Mouse (Mus musculus) heart, embryonic 10.5 days (tissue): ENCODE measurements around the gene Rpl23. TPM values are rescaled to one million over a fixed set of nuclear protein-coding genes. Genes with fewer than 3 reads are reported as not detected.

Experiments used
- DNase-seq: peaks from one replicate; pipeline ENCODE4 v3.0.0-alpha.2; 2017; ENCODE audit warnings: low spot score
- H3K27ac ChIP-seq: fragments of 300-500 bp; sonication (generic); 2 replicates; pipeline ENCODE4 v1.5.1; 2016; ENCODE audit warnings: mild to moderate bottlenecking
- H3K27me3 ChIP-seq: fragments of 300-500 bp; sonication (generic); 2 replicates; pipeline ENCODE4 v1.6.1; 2016; ENCODE audit warnings: mild to moderate bottlenecking; ENCODE audit not compliant: poor library complexity, insufficient read depth, severe bottlenecking
- H3K36me3 ChIP-seq: fragments of 300-500 bp; sonication (generic); 2 replicates; pipeline ENCODE4 v1.6.1; 2016; ENCODE audit warnings: mild to moderate bottlenecking, moderate library complexity
- H3K4me1 ChIP-seq: fragments of 300-500 bp; sonication (generic); 2 replicates; pipeline ENCODE4 v1.6.1; 2016; ENCODE audit warnings: mild to moderate bottlenecking
- H3K4me3 ChIP-seq: fragments of 300-500 bp; sonication (generic); 2 replicates; pipeline ENCODE4 v1.5.1; 2016; ENCODE audit warnings: mild to moderate bottlenecking, moderate library complexity
- H3K9me3 ChIP-seq: fragments of 300-500 bp; sonication (generic); 2 replicates; pipeline ENCODE4 v1.6.1; 2016; ENCODE audit warnings: mild to moderate bottlenecking, moderate library complexity
- WGBS: fragments of 180-500 bp; shearing (Covaris S2); methylation state at CpG from one replicate; pipeline ENCODE4 v1.1.7; 2016; 5-methylcytosine and 5-hydroxymethylcytosine counted together
- polyA plus RNA-seq: library from polyadenylated mRNA; unstranded; fragments of >200 nt; fragmentation: Nextera tagmentation; extraction: Ambion mirVana; gene quantifications from 2 replicates; pipeline ENCODE4 v1.2.1, GENCODE M21; 2016

Rpl23 gene
- polyA plus RNA-seq, 1 experiment from 2014 or later = 414 TPM

- Histone ChIP-seq H3K36me3 (peaks cover 60% of the 10 kb centered on the region), H3K27me3 (no peaks in the 10 kb centered on the region), H3K4me3 (no peak overlapping the region; the same call in 1 of the 2 replicates), H3K27ac (peak overlapping the region; percentile 59), H3K4me1 (peaks cover 67% of the 10 kb centered on the region), H3K9me3 (no peaks in the 10 kb centered on the region)
- no peak for DNase-seq
- WGBS = 93% methylated on average over 8 of the region's 8 CpGs
These were observed 39.3 kb upstream of the Rpl23 start for GRCm38 (mm10) chr11:97821401-97822064.

DNA sequence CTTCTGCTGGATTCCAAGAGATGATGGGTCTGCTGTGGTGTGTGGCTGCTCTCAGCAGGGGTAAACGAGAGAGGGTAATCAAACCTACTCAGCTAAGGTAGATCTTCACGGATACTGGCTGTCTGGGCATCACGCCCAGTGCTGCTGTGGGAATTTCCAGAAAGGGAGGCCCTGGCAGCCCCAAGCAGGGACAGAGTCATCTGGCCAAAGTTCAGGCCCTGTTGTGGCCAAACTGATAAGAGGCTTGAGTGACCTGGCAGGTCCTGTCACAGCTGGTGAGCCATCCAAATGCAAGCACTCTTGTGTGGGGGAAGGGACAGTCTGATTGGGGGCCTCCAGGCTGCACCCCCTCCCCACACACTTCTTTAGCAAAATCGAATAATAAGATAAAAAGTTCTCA, 38.6 kb upstream of the Rpl23 start:
- H3K27ac ChIP-seq = peak overlapping the region; percentile 59; the same call in 1 of the 2 replicates
- H3K4me1 ChIP-seq = peaks cover 69% of the 10 kb centered on the region
- H3K27me3 ChIP-seq = no peaks in the 10 kb centered on the region
- no peaks in the 10 kb centered on the region for H3K9me3 ChIP-seq
- DNase-seq = no peak
- peaks cover 59% of the 10 kb centered on the region for H3K36me3 ChIP-seq
- 27% methylated on average over 4 of the region's 4 CpGs for WGBS
- H3K4me3 ChIP-seq = no peak overlapping the region

GRCm38 (mm10) chr11:97819923-97820322, 37.7 kb upstream of the Rpl23 start:
- H3K27me3 ChIP-seq = no peaks in the 10 kb centered on the region
- no peak overlapping the region for H3K4me3 ChIP-seq
- WGBS = 65% methylated on average over 5 of the region's 5 CpGs
- no peak for DNase-seq
- H3K4me1 ChIP-seq = peaks cover 78% of the 10 kb centered on the region
- H3K27ac ChIP-seq = no peak overlapping the region; the same call in 1 of the 2 replicates
- H3K36me3 ChIP-seq = peaks cover 58% of the 10 kb centered on the region
- H3K9me3 ChIP-seq = no peaks in the 10 kb centered on the region

DNA sequence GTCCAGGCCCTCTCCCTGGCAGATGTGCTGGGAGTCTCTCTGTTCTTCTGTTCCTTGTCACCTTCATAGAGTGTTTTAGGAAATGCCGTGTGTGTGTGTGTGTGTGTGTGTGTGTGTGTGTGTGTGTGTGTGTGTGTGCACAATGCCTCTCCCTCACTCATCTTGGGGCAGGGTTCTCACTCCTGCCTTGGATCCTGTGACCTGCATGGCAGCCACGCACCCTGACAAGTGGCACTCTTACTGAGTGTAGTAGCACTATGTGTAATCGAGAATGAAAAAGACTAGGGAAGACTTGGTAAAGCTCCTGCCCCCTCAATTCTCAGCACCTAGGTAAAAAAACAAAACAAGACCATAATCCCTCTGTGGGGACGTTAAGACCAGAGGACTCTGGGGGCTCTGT, 36.9 kb upstream of the Rpl23 start:
- no peak for DNase-seq
- H3K27me3 ChIP-seq = no peaks in the 10 kb centered on the region
- H3K36me3 ChIP-seq = peaks cover 58% of the 10 kb centered on the region
- WGBS = 49% methylated on average over 4 of the region's 4 CpGs
- H3K4me3 ChIP-seq = no peak overlapping the region
- H3K4me1 ChIP-seq = peaks cover 87% of the 10 kb centered on the region
- no peaks in the 10 kb centered on the region for H3K9me3 ChIP-seq
- H3K27ac ChIP-seq = peak overlapping the region; percentile 89

GRCm38 (mm10) chr11:97818571-97818970, 36.3 kb upstream of the Rpl23 start:
- peak overlapping the region; percentile 89 for H3K27ac ChIP-seq
- peaks cover 59% of the 10 kb centered on the region for H3K36me3 ChIP-seq
- H3K4me1 ChIP-seq = peaks cover 92% of the 10 kb centered on the region
- no peaks in the 10 kb centered on the region for H3K9me3 ChIP-seq
- WGBS = 15% methylated on average over 4 of the region's 4 CpGs
- H3K4me3 ChIP-seq = no peak overlapping the region
- no peak for DNase-seq
- H3K27me3 ChIP-seq = no peaks in the 10 kb centered on the region

DNA sequence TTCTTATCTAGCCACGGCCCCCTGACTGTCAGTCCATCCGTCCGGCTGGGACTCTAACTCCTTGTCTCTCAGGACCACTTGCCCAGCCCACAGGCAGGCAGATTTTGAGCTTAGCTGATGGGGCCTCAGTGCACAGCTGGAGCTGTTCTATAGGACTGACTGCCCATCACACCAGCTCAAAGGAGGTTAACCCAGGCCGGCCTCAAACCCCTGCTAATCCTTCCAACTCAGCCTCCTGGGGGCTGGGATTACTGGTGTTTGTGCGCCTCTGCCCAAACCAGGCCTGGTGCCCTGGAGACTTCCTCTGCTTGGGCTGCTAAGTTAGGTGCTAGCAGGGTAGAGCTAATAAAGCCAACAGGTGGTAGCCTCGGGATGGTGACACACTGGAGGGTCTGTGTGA, 35.8 kb upstream of the Rpl23 start:
- no peak overlapping the region for H3K4me3 ChIP-seq
- WGBS = 36% methylated on average over 6 of the region's 6 CpGs
- DNase-seq = no peak

GRCm38 (mm10) chr11:97817379-97817778, 35.1 kb upstream of the Rpl23 start:
- no peaks in the 10 kb centered on the region for H3K9me3 ChIP-seq
- DNase-seq = no peak
- peak overlapping the region; percentile 89 for H3K27ac ChIP-seq
- H3K4me1 ChIP-seq = peaks cover 94% of the 10 kb centered on the region
- 33% methylated on average over 5 of the region's 5 CpGs for WGBS
- H3K36me3 ChIP-seq = peaks cover 58% of the 10 kb centered on the region
- H3K4me3 ChIP-seq = no peak overlapping the region
- no peaks in the 10 kb centered on the region for H3K27me3 ChIP-seq

More for the DNA sequence above, 35.8 kb upstream of the Rpl23 start:
- Histone ChIP-seq H3K36me3 (peaks cover 61% of the 10 kb centered on the region), H3K27me3 (no peaks in the 10 kb centered on the region), H3K9me3 (no peaks in the 10 kb centered on the region), H3K27ac (peak overlapping the region; percentile 89), H3K4me1 (peaks cover 94% of the 10 kb centered on the region)

GRCm38 (mm10) chr11:97816916-97817315, 34.7 kb upstream of the Rpl23 start:
- 47% methylated on average over 9 of the region's 9 CpGs for WGBS
- Histone ChIP-seq H3K4me1 (peaks cover 99% of the 10 kb centered on the region), H3K27me3 (no peaks in the 10 kb centered on the region), H3K27ac (peak overlapping the region; percentile 89), H3K9me3 (no peaks in the 10 kb centered on the region), H3K4me3 (no peak overlapping the region), H3K36me3 (peaks cover 58% of the 10 kb centered on the region)
- DNase-seq = no peak

DNA sequence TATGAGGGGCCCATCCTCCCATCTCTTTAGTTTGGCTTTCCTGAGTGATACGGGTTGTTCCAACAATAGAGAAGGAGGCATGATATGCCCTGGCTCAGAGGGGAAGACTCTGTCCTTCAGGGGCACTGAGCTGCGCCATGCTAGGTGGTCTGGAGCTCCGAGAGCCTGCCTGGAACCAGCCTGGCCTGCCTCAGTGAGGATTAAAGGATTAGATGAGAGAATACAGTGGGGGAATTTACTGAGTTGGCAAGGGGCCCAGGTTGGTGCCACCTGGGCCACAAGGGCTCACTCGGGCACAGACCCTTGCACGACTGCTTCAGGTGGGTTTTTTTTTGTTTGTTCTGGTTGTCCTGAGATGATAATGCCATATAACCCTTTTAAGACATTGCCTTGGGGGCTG, 33.9 kb upstream of the Rpl23 start:
- H3K27ac ChIP-seq = no peak overlapping the region
- H3K36me3 ChIP-seq = peaks cover 53% of the 10 kb centered on the region
- WGBS = 80% methylated on average over 5 of the region's 5 CpGs

DNA sequence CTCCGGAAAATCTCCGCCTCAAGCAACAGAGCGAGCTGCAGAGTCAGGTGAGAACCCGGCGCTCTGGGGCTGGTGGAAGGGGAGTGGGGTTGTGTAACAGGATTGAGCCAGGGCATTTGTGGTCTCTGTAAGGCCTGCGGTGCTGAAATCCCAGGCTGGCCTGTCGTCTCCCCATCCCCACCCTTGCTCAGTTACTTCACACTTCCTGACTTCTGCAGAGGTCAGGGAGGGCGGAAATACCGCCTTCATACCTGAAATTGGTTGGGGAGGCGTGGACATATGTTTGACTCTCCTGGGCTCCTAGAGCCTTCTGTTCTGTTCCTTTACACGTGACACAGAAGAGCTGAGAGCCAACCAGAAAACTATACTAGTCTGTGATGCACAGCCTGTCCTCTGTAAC, 33.5 kb upstream of the Rpl23 start:
- Histone ChIP-seq H3K36me3 (peaks cover 49% of the 10 kb centered on the region), H3K9me3 (no peaks in the 10 kb centered on the region), H3K4me3 (no peak overlapping the region), H3K27ac (peak overlapping the region; percentile 45), H3K4me1 (peaks cover 99% of the 10 kb centered on the region), H3K27me3 (no peaks in the 10 kb centered on the region)
- no peak for DNase-seq
- 75% methylated on average over 11 of the region's 11 CpGs for WGBS

More for the DNA sequence above, 33.9 kb upstream of the Rpl23 start:
- Histone ChIP-seq H3K4me3 (no peak overlapping the region), H3K4me1 (peaks cover 99% of the 10 kb centered on the region), H3K27me3 (no peaks in the 10 kb centered on the region), H3K9me3 (no peaks in the 10 kb centered on the region)
- no peak for DNase-seq

GRCm38 (mm10) chr11:97813746-97814515, 31.7 kb upstream of the Rpl23 start:
- H3K27me3 ChIP-seq = no peaks in the 10 kb centered on the region
- no peaks in the 10 kb centered on the region for H3K9me3 ChIP-seq
- WGBS = 78% methylated on average over 17 of the region's 17 CpGs
- H3K27ac ChIP-seq = no peak overlapping the region
- H3K4me3 ChIP-seq = no peak overlapping the region; the same call in 1 of the 2 replicates
- peaks cover 49% of the 10 kb centered on the region for H3K36me3 ChIP-seq
- peaks cover 98% of the 10 kb centered on the region for H3K4me1 ChIP-seq
- DNase-seq = no peak

DNA sequence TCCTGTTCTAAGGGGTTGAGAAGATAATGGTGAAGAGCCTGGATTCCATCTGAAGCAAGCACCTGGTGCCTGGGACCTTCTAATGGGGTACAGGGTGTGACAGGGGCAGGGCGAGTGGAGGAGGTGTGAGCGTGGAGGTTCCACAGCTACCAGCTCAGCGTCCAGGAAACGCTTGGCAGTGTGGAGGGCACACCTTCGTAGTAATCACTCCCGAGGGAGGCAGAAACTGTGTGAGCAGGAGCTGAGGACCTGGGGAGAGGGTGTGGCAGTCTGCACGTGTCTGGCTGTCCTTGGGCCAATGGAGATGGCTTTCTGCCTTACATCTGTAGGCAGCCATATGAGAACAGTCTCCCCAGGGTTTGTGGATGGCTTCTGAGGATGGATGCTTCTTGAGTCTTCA, 30.8 kb upstream of the Rpl23 start:
- Histone ChIP-seq H3K4me3 (no peak overlapping the region), H3K4me1 (peaks cover 98% of the 10 kb centered on the region), H3K27ac (peak overlapping the region; percentile 69; the same call in 1 of the 2 replicates), H3K36me3 (peaks cover 54% of the 10 kb centered on the region), H3K27me3 (no peaks in the 10 kb centered on the region), H3K9me3 (no peaks in the 10 kb centered on the region)
- DNase-seq = no peak
- 45% methylated on average over 7 of the region's 7 CpGs for WGBS

GRCm38 (mm10) chr11:97812491-97812921, 30.3 kb upstream of the Rpl23 start:
- peak overlapping the region; percentile 10; the same call in 1 of the 2 replicates for H3K4me3 ChIP-seq
- H3K36me3 ChIP-seq = peaks cover 57% of the 10 kb centered on the region
- H3K4me1 ChIP-seq = peaks cover 98% of the 10 kb centered on the region
- no peaks in the 10 kb centered on the region for H3K27me3 ChIP-seq
- H3K9me3 ChIP-seq = no peaks in the 10 kb centered on the region
- peak overlapping the region; percentile 69 for H3K27ac ChIP-seq
- 42% methylated on average over 3 of the region's 3 CpGs for WGBS
- no peak for DNase-seq
